Mouse (Mus musculus) ES-E14 (cell line): ENCODE measurements at regions not wholly inside any gene's neighbourhood (a gene's known extent, or its start where the extent isn't known, plus 50 kb on each side); places are given as distances from the start of the nearest gene placed in this dataset.

Experiments used
- CHD2 ChIP-seq: IDR thresholded peaks from 2 replicates; pipeline ENCODE4 v1.6.1; 2014; ENCODE audit warnings: mild to moderate bottlenecking, low read depth, low read length, inconsistent platforms
- HCFC1 ChIP-seq: IDR thresholded peaks from 2 replicates; pipeline ENCODE4 v1.6.1; 2012; ENCODE audit warnings: low read length, inconsistent platforms, borderline replicate concordance; ENCODE audit not compliant: insufficient read depth
- ZC3H11A ChIP-seq: IDR thresholded peaks from 2 replicates; pipeline ENCODE4 v1.6.1; 2012; ENCODE audit warnings: low read depth, mild to moderate bottlenecking, inconsistent platforms, low read length, borderline replicate concordance

DNA sequence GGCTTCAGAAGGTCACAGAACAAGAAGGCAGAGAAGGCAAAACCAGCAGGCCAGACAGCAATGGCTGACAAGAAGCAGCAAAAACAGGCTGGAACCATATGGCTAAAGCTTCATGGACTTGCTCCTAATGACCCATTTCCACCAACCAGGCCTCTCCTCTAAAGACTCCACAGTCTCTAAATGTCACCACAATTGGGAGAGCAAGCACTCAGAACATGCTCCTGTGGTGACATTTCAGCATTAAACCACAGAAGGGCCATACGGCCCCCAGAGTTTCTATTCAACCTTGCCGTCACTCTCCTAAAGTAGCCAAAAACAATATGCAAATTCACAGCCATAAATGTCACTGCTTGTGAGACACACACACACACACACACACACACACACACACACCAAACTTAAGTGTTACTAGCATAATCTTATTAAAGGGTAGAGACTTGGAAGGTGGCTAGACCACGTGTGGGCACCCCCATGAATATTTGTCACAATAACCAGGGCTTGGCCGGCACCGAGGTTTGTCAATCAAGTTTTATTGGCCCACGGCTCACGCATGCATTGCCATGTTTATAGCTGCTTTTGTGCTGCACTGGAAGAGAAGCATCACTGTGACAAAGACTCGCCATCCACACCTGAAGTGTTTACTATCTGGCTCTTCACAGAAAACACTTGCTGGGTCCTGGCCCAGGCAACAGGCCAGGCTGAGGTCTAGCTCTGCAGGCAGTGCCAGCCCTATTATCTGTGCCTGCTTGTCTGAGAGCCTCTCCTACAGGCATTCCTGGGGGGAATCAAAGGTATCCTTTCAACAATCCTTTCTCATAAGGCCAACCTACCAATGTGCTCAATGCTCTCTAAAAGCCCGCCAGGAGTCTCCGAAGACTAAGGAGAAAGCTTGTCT, 75.6 kb upstream of the Dap start:
- TF ChIP-seq CHD2: no peak
- TF ChIP-seq ZC3H11A: no peak
- TF ChIP-seq HCFC1: no peak
